Mouse (Mus musculus) liver, postnatal 0 days (tissue): ENCODE measurements around the gene Glb1.
"Not testable (repeated sequence)": the region's sequence is repeated elsewhere in the genome, so short reads cannot be mapped to it uniquely, and the experiment has no call there.

Experiments used
- CTCF ChIP-seq: sonication (generic); IDR thresholded peaks from 2 replicates; pipeline ENCODE4 v1.5.1; 2016; ENCODE audit warnings: antibody characterized with exemption, low read depth
- EP300 ChIP-seq: IDR thresholded peaks from 2 replicates; pipeline ENCODE4 v1.6.1; 2016; ENCODE audit warnings: antibody characterized with exemption, low read depth, mild to moderate bottlenecking

GRCm38 (mm10) chr9:114394136-114394535 lies 6.7 kb upstream of the Glb1 start:
- not testable (repeated sequence) for TF ChIP-seq CTCF, EP300
